Mouse (Mus musculus) myocyte (in vitro differentiated cells): ENCODE measurements around the gene Tcf12.

ENCODE experiments used
- E2F4 ChIP-seq: IDR thresholded peaks from one replicate; pipeline ENCODE4 v1.6.1; 2011; ENCODE audit warnings: mild to moderate bottlenecking, control low read depth, moderate library complexity; ENCODE audit not compliant: insufficient read depth
- MAX ChIP-seq: IDR thresholded peaks from one replicate; pipeline ENCODE4 v1.6.1; 2011; ENCODE audit warnings: low read depth, mild to moderate bottlenecking, control low read depth
- POLR2A ChIP-seq: IDR thresholded peaks from one replicate; pipeline ENCODE4 v1.6.1; 2011; ENCODE audit warnings: low read depth, mild to moderate bottlenecking, control low read depth, moderate library complexity; ENCODE audit not compliant: insufficient read length
- USF1 ChIP-seq: IDR thresholded peaks from one replicate; pipeline ENCODE4 v1.6.1; 2011; ENCODE audit warnings: low read depth, mild to moderate bottlenecking, control low read depth, moderate library complexity

GRCm38 (mm10) chr9:71861629-71862028 lies 250.0 kb downstream of the Tcf12 start:
- TF ChIP-seq POLR2A = no peak
- no peak for TF ChIP-seq USF1
- no peak for TF ChIP-seq E2F4
- no peak for TF ChIP-seq MAX
